Mouse (Mus musculus): ENCODE measurements around the gene Mrps35.

Gene Mrps35

DNA sequence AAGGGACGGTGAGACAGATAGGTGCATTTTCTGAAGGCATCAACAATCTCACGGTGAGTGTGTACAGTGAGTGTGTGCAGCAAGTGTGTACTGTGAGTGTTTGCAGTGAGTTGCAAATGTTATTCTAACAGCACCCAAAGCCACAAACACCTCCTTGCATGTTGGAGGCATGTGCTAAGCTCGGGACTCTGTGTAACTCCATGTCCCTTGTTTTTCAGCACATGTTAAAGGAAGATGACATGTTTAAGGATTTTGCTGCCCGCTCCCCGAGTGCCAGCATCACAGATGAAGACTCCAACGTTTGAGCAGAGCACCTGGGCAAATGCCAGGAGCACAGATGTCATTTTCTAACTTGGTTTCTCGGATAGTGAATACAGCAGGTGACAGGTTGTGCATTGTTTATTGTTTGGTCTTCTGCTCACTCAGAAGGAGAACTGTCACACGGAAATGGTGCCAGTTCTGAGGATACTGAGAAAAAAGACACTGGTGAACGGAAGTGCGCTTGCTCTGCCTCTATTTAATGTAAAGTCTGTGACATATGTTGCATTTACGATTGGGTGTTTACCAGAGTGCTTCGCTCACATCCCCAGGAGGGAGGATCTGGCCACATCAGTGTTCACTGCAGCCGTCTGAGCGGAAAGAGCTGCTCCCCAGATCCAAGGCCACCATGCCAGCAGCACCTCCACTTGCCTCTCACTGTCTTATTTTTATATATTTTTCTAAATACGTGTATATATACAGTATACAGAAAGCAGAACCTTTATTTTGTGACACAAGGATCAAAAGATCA, 12.3 kb upstream of the Mrps35 start:
- no peak for DNase-seq (ENCODE audit: low spot score)

DNA sequence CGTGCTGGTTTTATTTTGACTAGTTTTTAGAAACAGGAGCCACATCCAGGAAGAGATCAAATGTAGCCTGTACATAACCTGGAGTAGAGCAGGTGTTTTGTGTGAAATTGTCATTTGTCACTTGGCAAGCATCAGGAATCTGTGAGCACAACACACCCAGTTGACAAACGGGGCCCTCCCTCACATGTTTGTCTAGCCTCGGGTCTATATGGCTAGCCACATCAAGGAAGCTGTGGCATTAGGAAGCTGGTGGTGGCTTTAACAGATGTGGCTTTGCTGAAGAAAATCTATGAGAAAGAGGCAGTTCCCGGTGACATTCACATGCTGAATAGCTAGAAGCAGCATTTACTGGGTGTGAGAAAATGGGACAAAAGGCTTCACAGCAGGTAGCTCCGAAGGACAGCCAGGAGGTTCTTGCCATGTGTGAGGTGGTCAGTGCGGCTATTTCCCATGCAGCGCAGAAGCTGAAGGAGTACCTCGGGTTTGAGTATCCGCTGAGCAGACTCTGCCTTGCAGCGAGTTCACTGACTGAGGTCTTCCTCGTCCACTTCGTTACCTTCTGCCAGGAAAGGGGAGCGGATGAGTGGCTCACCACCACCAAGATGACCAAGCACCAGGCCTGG, 10.2 kb upstream of the Mrps35 start, which contains the start of gene Rep15:
TSS of gene Rep15 (plus strand) at position 282 of the 623 bp plus-strand sequence.
- DNase-seq (ENCODE audit: low spot score): no peak

DNA sequence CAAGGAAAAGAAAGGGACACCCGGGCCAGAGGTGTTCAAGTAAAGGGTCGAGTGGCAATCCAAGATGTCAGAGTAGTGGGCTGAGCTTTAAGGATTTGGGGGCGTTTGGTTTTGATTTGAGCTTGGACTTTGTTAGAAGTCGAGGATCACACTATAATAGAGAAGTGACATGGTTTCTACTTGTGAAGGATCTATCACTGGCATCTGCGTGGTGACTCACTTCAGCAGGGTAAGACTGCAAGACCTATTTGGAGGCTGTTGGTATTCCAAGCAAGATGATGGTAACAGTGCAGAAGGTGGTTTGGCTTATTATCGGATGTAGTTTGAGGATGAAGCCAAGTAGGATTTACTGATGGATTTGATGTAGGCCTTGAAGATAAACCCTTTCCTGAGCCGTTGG, 1.1 kb downstream of the Mrps35 start:
- no peak for DNase-seq (ENCODE audit: low spot score)

DNA sequence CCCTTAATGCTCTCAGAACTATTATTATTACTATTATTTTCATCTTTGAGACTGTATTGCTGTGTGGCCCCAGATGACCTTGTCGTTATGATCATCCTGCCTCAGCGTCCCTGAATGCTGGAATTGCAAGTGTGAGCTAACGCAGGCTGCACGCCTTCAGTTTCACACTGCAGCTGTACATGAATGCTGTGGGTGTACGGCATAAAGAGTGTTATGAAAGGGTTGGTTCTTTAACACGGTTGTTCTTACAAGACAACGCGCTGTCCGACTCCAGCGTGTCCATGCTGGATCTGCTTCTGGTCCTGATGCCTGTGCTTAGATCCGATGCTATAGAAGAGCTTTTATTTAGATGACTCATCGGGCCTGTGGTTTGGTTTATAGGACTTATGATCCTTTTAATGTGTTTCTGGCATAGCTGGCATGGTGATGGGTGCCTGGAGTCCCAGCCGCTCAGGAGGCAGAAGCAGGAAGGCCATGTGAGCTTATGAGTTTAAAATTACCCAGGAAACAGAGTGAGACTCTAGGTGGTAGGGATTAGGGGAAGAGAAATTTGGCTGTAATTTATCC, 6.8 kb downstream of the Mrps35 start:
- DNase-seq (ENCODE audit: low spot score): no peak

DNA sequence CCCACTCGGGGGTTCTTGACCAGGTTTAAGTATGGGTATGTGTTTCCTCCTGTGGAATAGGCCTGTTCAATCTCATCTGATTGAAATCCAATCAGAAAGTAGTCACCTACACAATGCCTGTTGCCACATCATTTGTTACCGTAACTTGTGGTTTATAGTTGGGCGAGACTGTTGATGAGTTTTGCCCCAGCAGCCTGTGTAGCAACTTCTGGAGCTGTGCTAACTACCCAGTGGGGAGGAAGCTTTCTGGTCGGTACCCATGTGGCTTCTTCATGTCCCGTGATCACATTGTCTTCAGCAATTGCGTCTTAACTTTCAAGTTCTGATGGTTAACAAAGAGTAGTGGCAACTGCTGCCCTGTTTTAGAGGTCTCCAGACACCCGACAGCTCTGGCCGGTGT, 9.1 kb downstream of the Mrps35 start:
- DNase-seq (ENCODE audit: low spot score): no peak

DNA sequence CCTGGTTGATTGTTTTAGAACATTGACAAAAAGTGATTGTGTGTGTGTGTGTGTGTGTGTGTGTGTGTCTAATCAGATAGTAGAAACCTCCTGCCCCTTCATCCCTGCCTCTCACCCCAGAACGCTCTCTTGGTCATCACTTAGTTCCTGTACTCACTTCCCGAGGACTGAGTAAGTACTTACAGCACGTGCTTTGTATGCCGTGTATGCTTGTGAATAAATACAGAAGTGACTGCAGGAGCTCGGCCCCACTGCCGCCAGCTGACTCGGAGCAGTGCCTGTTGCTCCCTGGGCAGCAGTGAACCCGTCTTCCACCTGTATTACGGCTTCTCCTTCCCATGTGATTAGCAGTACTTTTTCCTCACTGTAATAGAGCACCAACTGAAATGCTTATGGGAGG, 9.9 kb downstream of the Mrps35 start:
- no peak for DNase-seq (ENCODE audit: low spot score)

DNA sequence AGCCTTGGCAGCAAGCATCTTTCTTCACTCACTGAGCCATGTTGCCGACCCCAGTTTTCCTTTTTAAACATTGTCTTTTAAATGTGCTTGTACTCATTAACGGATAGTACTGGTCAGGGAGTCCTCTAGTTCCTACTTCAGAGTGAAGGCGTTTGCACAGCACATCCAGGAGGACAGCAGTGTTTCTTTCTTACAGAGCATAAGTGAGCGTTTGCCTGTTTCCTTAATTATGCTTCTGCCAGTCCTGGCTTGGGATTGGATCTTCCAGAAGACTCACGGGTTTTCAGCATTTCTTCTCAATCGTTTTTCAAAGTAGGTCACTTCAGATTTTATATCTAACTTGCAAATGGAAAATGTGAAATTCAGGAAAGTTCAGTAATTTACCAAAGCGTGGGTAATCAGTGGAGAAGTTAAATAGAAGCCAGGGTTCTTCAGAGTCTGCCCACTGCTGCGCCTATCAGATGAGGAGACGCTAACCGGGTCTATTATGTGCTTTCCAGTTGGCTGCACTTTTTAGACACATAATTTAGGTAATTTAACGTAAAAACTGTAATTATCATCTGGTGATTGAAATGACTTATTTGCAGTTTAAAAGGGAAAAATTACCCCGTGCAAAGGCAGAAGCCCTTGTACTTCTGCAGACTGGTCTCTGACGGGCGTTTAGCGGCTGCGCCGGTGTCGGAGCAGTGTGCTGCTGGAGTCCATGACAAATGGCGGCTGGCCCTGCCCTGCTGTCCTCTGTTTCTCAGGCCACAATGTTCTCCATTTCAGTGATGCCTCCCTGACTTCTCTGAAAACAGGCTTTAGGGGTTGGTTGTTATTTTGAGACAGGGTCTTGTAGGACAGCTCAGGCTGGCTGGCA, 11.5 kb downstream of the Mrps35 start:
- no peak for DNase-seq (ENCODE audit: low spot score)

DNA sequence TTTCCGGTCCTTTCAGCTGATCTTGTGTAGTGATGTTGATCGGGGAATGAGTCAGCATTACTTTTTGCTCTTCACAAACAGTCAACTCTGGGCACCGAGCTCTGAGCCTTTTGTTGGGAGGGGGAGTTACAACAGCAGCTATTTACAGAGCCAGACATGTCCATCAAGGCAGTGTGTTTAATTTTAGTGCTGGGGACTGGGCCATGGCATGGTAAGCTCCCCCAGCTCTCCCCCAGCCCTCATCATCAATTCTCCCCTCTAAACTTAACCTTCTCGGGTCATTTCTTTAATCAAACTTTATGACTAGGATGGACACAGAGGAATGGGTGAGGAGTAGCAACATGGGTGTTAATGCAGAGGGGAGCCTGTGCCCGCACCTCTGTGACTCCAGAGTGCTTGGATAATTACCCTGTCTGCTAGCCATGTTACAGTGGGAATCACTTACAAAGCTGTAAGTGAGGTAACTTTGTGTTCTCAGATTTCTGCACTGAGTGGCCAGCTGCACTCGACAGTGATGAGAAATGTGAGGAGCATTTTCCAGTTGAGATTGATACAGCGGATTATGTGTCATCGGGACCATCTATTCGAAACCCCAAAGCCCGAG, 12.9 kb downstream of the Mrps35 start:
- DNase-seq (ENCODE audit: low spot score): no peak

DNA sequence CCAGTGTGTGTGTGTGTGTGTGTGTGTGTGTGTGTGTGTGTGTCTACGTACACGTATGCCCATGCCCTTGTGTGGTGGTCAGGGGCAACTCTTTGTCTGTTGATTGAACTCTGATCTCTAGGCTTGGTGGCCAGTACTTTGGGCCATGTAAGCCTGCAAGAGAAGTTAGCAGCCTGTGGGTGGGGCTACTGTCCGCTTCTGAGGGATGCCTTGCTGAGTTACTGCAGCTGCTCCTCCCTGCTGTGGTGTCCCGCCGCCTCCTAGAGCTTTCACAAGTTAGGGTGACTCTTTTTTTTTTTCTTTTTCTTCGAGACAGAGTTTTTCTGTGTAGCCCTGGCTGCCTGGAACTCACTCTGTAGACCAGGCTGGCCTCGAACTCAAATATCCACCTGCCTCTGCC, 16.8 kb downstream of the Mrps35 start:
- DNase-seq (ENCODE audit: low spot score): no peak

DNA sequence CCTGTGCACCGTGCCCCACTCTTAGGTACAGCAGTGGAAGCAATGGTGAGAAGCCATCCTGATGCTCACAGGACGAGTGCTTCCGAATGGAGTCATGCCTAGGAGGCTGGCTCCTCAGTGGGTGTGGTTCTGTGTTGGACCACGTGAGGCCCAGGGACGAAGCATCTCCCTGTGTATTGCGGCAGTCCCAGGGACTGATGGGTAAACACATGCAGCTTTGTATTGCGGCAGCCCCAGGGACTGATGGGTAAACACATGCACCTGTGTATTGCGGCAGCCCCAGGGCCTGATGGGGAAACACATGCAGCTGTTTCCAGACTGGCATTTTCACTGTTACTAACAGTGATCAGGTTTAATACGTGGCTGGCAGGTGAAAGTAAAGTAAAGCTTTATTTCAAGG, 19.1 kb downstream of the Mrps35 start:
- DNase-seq (ENCODE audit: low spot score): no peak

DNA sequence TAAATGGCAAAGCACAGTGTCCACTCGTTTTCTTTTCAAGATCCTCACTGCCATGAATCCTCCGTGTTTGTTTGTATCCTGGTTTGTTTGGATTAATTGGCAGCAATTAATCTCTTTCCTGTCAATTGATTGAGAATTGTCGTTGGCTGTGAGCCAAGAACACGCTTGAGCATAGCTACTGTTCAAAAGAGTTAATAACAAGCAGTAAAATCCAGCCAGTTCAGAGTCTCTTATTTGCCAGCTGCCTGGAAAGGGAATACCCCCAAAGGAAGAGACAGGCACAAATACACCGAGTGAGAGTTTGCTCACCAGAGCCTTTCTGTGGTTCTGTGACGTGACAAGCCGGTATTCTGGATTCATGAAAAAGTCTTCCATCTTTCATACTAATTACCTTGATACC, 19.5 kb downstream of the Mrps35 start:
- no peak for DNase-seq (ENCODE audit: low spot score)

DNA sequence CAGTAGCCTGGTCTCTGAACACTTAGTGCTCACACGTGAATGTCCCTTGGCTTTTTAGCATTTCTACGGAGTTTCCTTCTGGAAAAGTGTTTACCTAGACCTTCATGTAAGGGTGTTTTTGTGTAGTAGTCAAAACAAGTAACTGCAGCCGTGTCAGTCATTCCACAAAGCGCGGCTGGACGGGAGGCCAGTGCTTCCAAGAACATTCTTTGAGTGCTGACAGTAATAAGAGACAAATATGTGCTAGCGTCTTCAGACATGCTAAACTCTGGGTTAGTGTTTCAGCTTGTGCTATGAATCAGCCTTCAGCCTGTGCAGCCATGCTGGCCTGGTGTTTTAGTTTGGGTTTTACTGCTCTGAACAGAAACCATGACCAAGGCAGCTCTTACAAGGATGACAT, 20.1 kb downstream of the Mrps35 start:
- no peak for DNase-seq (ENCODE audit: low spot score)

DNA sequence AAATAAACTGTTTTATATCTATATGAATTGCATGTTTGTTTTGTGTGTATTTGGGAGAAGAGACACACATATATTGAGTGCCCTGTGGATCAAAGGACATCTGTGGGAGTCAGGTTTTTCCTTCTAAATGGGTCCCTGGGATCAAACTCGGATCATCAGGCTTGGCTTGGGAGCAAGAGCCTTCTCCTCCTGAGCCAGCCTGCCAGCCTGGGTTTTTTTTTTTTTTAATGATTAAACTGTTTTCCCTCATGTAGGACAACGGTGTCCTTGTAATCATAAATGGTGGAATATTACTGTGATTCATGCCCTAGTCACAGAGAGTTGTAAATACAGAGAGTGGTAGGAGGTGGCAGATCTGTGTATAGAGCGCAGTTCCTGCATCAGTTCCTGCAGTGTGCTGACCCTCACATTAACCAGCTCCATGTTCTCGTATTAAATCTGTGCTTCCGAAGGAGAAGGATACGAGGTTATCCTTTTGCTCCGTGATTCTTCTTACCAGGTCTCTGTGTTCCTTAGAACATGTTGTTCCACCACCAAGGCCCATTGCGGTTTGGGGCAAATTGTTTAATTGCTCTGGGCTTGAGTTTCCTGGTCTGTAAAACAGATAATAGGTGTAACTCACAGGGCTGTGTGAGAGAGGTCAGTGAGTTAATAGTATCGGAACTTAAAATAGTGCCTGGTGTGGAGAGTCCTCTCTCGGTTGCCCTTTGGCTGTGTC, 21.8 kb downstream of the Mrps35 start:
- DNase-seq (ENCODE audit: low spot score): no peak

DNA sequence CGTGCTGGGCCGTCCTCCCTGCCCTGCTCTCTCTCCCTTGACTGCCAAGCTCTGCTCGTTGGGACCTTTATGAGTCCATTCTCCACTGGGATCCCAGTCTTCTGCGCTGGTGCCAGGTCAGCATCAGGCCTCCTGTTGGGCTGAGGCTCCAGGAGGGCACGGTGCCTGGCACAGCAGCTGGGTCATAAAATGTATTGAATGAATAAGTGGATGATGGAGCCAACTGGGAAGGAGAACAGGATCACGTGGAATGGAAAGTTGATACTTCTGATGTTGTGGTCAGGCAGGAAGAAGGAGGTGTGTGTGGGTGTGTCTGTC, 22.3 kb downstream of the Mrps35 start:
- DNase-seq (ENCODE audit: low spot score): no peak

DNA sequence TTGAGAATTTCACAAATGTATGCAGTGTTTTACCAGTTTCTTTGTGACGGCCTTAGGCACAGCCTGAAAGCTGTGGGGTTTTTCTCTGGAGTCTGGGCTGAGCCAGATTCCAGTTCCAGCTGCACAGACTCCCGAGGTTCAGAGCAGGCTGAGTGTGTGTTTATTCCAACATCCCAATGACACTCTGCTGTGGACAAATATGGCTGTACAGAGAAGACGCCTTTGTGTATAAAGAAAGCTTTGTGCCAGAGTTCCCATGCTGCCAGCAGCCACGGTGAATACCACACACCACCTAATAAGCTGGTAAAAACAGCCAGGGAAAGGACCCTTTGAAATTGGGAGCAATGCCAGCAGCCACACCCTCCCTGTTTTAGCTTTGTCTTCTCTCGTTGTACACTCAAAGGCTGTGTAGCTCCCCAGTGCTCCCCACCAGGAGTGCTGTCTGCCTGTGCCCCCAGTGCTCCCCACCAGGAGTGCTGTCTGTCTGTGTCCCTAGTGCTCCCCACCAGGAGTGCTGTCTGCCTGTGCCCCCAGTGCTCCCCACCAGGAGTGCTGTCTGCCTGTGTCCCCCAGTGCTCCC, 33.3 kb downstream of the Mrps35 start:
- DNase-seq (ENCODE audit: low spot score): no peak

DNA sequence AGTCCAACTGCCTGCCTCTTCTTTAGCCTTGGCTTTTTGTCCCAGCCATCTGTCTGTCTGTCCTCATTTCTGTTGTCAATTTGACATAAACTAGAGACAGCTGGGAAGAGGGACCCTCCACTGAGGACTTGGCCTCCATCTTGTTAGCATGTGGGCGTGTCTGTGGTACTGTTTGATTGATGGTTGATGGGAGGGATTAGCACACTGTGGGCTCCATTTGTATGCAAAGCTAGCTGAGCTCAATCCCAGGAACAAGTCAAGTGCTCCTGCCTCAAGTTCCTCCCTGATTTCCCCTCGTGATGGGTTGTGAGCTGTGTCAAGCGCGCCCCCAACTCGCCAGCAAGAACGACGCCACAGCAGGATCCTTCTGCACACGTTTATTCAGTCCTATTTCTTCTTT, 34.3 kb downstream of the Mrps35 start:
- no peak for DNase-seq (ENCODE audit: low spot score)

DNA sequence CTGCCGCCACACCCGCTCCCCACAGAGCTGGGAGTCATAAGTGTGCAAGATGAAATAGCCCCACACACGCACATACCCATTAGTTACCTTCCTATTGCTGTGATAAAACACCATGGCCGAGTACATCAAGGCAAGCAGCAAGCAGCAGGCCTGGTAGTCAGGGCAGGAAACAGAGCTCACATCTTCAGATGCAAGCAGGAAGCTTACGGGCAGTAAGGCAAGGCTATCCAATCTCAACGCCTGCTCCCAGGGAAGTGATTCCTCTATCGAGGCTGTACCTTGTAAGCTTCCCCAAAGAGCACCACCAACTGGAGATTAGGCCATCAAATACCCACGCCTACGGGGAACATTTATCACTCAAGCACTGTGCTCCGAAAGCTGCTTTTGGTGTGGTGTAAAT, 37.4 kb downstream of the Mrps35 start:
- DNase-seq (ENCODE audit: low spot score): no peak

DNA sequence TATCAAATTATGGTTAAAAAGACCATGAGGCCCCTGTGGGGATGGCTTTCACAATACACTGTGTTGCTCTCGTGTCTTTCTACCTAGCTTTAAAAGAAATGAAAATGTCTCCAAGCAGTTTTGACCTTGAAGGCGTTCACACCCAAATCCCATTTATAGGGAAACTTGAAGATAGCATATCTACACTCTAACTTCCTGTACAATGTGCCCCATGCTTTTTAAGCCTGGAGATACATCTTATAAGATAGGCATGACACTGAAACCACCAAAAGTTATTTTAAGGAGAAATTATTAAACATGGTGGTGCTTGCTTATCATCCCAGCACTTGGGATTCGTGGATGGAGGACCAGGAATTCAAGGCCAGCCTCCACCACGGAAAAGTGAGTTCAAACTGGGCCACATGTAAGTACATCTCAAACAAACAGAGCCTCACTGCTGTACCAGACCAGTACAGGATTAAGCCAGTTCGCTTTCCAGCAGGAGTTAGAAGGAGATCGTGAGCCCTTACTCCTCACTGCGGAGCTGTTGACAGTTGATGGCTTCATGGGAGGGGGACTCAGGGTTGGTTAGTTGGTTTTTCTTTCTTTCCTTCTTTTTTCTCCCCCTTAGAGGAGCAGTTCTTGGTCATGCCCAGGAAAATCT, 43.0 kb downstream of the Mrps35 start:
- DNase-seq (ENCODE audit: low spot score): no peak

DNA sequence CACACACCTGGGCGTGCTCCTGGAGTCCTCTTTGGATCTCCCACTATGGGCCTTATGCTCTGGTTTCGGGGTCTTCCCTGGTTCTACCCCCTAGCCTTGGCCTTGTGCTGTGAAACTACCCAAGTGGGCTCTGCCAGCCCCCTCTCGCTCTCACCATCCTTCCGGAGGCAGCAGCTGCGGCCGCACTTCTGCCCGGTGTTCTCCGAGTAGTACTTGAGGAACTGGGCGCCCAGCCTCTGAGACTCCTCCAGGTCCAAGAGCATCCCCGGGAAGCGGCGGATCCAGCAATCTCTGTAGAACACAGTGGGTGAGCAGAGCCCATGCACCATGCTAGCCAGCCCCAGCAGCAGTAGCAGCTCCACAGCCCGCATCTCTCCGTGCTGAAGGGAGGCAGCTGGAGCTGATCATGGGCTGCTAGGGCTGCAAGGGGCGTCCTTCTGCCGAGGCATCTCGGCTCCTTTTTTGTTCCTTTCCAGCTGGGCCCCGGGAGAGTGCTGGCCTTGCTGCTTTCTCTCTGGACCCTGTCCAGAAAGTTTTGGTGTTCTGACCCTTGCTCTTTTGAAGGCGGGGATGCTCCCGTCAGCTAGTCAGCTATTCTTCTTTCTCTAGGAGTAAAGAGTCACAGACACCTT, 44.1 kb downstream of the Mrps35 start, which contains the start of gene Mansc4:
TSS of gene Mansc4 (minus strand) at position 439 of the 632 bp plus-strand sequence.
- DNase-seq (ENCODE audit: low spot score): no peak

DNA sequence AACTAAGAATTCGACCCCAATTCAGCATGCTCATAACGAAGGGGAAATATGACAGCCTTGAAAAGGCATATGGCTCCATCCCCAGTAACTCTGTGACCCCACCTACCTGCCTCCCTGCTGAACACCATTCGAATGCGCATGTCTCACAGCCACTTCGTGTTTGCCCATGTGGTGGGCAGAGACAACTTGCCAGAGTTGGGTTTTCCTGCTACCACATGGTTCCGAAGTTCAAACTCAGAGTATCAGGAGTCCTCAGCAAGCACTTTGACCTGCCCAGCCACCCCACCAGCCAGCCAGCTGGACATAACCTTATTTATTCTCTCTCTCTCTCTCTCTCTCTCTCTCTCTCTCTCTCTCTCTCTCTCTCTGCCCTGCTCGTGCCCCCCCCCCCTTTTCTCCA, 45.2 kb downstream of the Mrps35 start:
- no peak for DNase-seq (ENCODE audit: low spot score)
